In genomic region chr4:111233849-111234248, GRCm38 (mm10) we compare ENCODE assay signal across 19 mouse cellular contexts.
"Had no signal": no experiment of that assay in that cellular context is flagged by ENCODE, and none has a peak within 500 bp of the region (broad histone marks: within the 10 kb centered on the region; RNA-seq: fewer than 3 reads in every experiment).

No protein-coding gene starts in this region.

- H3K36me3 ChIP-seq: limb, embryonic 10.5 days; limb, embryonic 13.5 days; liver, embryonic 12.5 days; liver, embryonic 15.5 days; midbrain, embryonic 12.5 days; neural tube, embryonic 13.5 days had no signal

- H3K4me3 ChIP-seq: limb, embryonic 10.5 days; limb, embryonic 13.5 days; liver, embryonic 12.5 days; liver, embryonic 15.5 days; midbrain, embryonic 12.5 days; myocyte; neural tube, embryonic 13.5 days had no signal

- H3K9me3 ChIP-seq: limb, embryonic 10.5 days; limb, embryonic 13.5 days; liver, embryonic 12.5 days; liver, embryonic 15.5 days; midbrain, embryonic 12.5 days; neural tube, embryonic 13.5 days had no signal

- DNase-seq: kidney, adult 18-20 months; kidney, adult 9 months; kidney, postnatal 14 days; kidney, postnatal 4 days; liver; retina, postnatal 1 day; thymus, adult 18-20 months; thymus, postnatal 25 days had no signal

- H3K27ac ChIP-seq: hindbrain, postnatal 0 days; limb, embryonic 10.5 days; limb, embryonic 13.5 days; liver, embryonic 12.5 days; liver, embryonic 15.5 days; midbrain, embryonic 12.5 days; neural tube, embryonic 13.5 days had no signal

- H3K27me3 ChIP-seq: limb, embryonic 13.5 days; liver, embryonic 12.5 days; liver, embryonic 15.5 days; midbrain, embryonic 12.5 days; neural tube, embryonic 13.5 days had no signal

- ATAC-seq: hindbrain, postnatal 0 days; inflammation-experienced regulatory T-cells, adult 6 months; intestine, embryonic 16.5 days; liver, embryonic 12.5 days; midbrain, embryonic 16.5 days had no signal

- H3K4me1 ChIP-seq: limb, embryonic 10.5 days; limb, embryonic 13.5 days; liver, embryonic 12.5 days; liver, embryonic 15.5 days; midbrain, embryonic 12.5 days; neural tube, embryonic 13.5 days had no signal

- H3K4me2 ChIP-seq: limb, embryonic 13.5 days; liver, embryonic 12.5 days; liver, embryonic 15.5 days; midbrain, embryonic 12.5 days; neural tube, embryonic 13.5 days had no signal

- H3K9ac ChIP-seq: limb, embryonic 13.5 days; liver, embryonic 12.5 days; liver, embryonic 15.5 days; midbrain, embryonic 12.5 days; neural tube, embryonic 13.5 days had no signal
